24 mouse cellular contexts compared by ENCODE assay signal in genomic region chr6:41951330-41951729, GRCm38 (mm10). TPM values are rescaled to one million over a fixed set of nuclear protein-coding genes. Genes with fewer than 3 reads are reported as not detected.
"Had no signal": no experiment of that assay in that cellular context is flagged by ENCODE, and none has a peak within 500 bp of the region (broad histone marks: within the 10 kb centered on the region; RNA-seq: fewer than 3 reads in every experiment).

Gene Sval1, plus strand, starts transcription at chr6:41951630.

- H3K27me3 ChIP-seq: lung, embryonic 15.5 days; megakaryocyte, embryonic 14.5 days; midbrain, embryonic 13.5 days; midbrain, embryonic 15.5 days; neural tube, embryonic 12.5 days; stomach, embryonic 15.5 days had no signal

- ATAC-seq: lung, postnatal 0 days; midbrain, embryonic 13.5 days; midbrain, embryonic 15.5 days had no signal

- H3K4me3 ChIP-seq: lung, embryonic 15.5 days; megakaryocyte, embryonic 14.5 days; midbrain, embryonic 13.5 days; midbrain, embryonic 15.5 days; neural tube, embryonic 12.5 days; stomach, embryonic 15.5 days had no signal

- H3K4me2 ChIP-seq: lung, embryonic 15.5 days; midbrain, embryonic 11.5 days; midbrain, embryonic 13.5 days; midbrain, embryonic 15.5 days; neural tube, embryonic 12.5 days; stomach, embryonic 15.5 days had no signal

- H3K27ac ChIP-seq: lung, embryonic 15.5 days; macrophage; midbrain, embryonic 13.5 days; midbrain, embryonic 15.5 days; neural tube, embryonic 12.5 days; stomach, embryonic 15.5 days; stomach, postnatal 0 days had no signal

- DNase-seq: lung, adult 2 months; lung, postnatal 14 days; lung, postnatal 36 days; right cerebral cortex, postnatal 14 days; thymus, adult 18-20 months; thymus, postnatal 14 days; thymus, postnatal 36 days had no signal

- H3K4me1 ChIP-seq: lung, embryonic 15.5 days; midbrain, embryonic 13.5 days; midbrain, embryonic 15.5 days; neural tube, embryonic 12.5 days; stomach, embryonic 15.5 days had no signal

- H3K9ac ChIP-seq: lung, embryonic 15.5 days; midbrain, embryonic 13.5 days; midbrain, embryonic 15.5 days; neural tube, embryonic 12.5 days; stomach, embryonic 15.5 days had no signal

- H3K36me3 ChIP-seq: lung, embryonic 15.5 days; midbrain, embryonic 13.5 days; midbrain, embryonic 15.5 days; neural tube, embryonic 12.5 days; stomach, embryonic 15.5 days had no signal

- H3K9me3 ChIP-seq: lung, embryonic 15.5 days; megakaryocyte, embryonic 14.5 days; midbrain, embryonic 13.5 days; midbrain, embryonic 15.5 days; neural tube, embryonic 12.5 days; stomach, embryonic 15.5 days had no signal

RNA-seq across cellular contexts. Expression of gene Sval1, which starts in this region (rescaled TPM):
- total RNA-seq: megakaryocyte progenitor cell, adult 5-6 weeks; midbrain, postnatal 0 days; monocyte, adult 5-6 weeks; neutrophil, adult 5-6 weeks had no signal
- polyA plus RNA-seq: lung, adult 2 months; lung, embryonic 15.5 days; lung, postnatal 0 days; macrophage; midbrain, embryonic 11.5 days; midbrain, embryonic 13.5 days; midbrain, embryonic 15.5 days; midbrain, postnatal 0 days; neural tube, embryonic 12.5 days; neural tube, embryonic 14.5 days; spleen, adult 2 months; stomach, postnatal 0 days; testis, adult 2 months had no signal
